Mouse (Mus musculus) WW6 (cell line): ENCODE results near the gene Sprn.

ENCODE experiments used
- DNase-seq: peaks from one replicate; pipeline ENCODE4 v3.0.0-alpha.2; 2013; ENCODE audit warnings: low read depth, low spot score

Gene Sprn

DNA sequence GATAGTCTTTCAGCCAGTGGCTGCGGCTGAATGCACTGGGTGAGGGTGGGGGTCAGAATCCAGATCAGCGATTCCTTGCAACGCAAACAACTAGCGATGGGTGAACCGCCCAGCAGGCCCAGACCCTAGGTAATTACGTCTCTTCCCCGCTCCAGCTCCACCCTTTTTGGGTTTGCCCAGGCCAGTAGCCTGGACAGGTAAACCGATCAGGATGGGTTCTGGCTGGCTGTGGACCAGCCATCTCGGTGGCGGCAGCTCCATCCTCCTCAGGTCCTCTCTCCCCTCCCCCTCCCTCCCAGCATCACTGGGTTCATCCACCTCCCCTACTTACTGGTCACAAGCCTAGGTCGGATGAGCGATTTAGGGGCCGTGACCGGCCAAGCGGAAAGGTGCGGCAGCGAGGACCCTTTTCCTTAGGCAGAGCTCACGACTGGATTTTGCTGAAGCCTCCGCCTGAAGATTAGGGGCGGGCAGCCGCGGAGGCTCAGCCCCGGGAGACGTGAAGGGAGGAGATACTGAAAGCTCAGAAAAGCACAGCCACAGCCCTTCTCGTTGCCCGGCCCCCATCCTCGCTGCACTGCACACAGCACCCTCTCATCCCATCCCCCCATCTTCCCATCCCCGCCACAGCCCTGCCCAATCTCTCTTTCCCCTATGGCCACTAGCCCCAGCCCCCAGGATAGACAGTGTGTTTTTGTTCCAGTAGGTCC is at the start of gene Sprn:
TSS of gene Sprn (minus strand) at position 660 of the 710 bp plus-strand sequence.
- no peak for DNase-seq

- DNase-seq, result no peak
Measured at GRCm38 (mm10) chr7:140201090-140201489, 46.4 kb upstream of the Sprn start.

DNA sequence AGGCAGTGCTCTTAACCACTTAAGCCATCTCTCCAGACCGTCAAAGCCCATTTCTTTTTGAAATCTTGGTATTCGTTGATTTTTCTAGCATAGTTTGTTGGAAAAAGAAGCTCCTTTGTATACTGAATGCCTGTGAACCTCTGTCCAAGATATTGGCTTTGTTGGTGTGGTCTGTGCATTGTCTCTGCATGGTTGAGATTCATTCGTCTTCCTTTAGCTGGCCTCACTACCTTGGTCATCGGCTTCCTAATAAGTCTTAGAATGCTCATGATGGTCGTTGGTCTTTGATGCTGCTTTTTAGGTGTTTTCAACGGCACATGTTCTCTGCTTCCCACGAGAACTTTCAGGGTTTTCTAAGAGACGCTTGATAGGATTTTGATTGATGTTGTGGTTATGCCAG is 41.3 kb upstream of the Sprn start:
- no peak for DNase-seq

GRCm38 (mm10) chr7:140194031-140194430 is 39.4 kb upstream of the Sprn start:
- DNase-seq, result no peak

DNA sequence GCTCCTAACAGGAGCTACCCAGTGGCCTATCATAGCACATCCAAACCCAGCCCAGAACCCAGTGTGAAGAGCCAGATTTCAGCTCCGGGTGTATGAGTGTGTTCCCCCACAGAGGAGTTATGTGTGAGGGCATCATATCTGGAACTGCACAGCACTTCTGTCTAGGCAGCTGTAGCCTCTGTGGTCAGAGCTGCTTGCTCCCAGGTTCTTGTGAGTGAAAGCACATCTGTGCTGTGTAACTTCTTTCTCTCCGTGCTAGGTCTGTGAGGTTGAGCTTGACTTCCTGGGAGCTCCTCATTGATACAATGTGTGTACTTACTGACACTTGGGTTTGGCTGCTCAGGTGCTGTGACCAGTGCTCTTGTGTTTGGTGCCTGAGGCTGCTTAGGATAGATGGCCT is 38.2 kb upstream of the Sprn start:
- DNase-seq, result no peak

DNA sequence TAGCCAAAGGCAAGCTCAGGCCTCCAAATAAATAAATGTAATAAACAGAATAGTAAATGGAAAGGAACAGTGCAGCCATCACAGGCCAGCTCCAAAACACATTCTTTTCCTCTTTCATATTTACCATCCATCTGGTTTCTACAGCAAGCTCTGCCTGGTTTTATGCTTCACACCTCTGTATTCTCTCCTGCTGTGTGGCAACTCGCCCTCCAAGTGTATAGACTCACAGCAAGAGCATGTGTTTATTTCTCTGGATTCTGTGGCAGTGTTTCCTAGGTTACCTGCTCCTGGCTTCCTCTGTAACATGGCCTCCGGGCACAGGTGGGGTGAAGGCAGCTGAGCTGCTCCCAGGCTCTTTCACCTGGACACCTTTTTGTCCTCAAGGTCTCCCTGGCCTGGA is 37.8 kb upstream of the Sprn start:
- DNase-seq, result no peak

DNA sequence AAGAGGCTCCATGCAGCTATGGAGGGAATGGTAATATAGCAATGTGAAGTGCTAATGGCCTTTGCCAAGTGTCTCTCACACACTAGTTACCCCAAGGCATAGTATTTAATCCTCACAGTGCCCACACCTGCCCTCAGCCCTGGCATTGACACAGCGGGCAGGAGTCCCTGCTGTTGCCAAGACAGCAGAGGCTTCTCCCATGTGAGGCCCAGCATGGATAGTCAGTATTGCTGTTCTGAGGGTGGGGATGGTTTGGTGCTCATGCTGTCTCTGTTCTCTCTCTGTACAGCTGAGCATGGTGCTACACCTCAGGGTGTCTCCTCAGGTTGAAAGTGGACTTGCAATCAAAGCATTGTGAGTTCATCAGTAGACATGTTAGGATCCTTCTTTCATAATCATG is 35.8 kb upstream of the Sprn start:
- DNase-seq, result no peak

DNA sequence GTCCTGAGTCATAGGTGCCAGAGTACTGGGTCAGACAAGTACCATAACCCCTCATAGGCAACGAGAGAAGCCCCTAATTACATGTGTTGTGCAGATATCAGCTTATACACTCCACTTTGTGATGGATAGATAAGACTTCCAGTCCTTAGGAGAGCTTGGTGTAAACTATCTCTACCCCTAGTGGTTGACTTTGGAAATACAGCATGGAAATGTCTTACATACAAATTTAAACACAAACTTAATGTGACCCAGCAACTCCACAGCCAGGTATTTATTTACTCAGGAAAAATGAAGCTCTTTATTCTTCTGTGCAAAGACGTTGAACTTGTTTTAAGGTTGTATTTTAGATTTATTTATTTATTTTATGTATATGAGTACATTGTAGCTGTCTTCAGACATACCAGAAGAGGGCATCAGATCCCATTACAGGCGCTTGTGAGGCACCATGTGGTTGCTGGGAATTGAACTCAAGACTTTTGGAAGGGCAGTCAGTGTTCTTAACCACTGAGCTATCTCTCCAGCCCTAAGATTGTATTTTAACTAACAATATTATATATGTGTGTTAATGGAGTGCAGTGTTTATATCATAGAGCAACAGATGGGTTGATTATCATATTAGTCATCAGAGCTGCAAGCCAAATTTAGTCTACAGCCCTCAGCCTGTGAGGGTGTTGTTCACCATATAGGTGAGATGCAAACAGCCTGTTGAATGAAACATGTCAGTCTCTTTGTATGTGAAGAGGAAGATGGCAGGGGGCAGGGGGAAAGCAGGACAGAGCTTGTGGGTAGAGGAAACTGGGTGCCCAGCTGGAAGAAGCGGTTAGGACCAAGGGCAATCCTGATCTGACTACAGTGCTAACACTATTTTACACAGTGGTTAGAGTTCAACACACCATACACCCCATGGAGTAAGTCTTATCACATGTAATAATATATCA is 34.0 kb upstream of the Sprn start:
- peak; percentile 9 for DNase-seq

DNA sequence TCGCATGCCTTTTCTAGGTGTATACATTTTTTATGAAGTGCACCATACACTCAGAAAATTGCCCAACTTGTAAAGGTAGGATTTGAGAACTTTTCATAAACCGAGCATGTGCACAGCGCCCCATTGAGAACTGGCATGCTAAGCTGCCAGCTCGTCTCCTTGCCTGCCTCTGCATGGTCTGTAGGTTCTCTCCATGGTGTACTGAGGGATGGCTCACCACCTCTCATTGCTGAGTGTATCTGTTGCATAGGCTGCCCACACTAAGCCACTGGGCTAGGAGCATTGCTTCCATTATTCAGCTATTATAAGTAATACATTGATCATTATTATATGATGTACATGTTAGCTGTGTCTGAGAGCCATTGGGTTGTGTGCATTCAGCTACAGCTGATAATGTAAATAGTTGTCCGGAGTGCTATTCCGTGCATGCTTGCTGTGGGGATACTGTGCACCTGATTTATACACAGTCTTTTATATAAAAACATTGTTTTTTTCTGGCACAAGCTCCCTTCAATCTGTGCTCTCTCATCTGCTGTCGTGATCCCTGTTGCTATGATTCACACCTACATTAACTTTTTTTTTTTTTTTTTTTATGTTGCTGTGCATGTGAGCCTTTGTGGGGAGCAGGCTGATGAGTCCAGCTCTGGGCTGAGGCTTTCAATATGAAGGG is 33.2 kb upstream of the Sprn start:
- no peak for DNase-seq

DNA sequence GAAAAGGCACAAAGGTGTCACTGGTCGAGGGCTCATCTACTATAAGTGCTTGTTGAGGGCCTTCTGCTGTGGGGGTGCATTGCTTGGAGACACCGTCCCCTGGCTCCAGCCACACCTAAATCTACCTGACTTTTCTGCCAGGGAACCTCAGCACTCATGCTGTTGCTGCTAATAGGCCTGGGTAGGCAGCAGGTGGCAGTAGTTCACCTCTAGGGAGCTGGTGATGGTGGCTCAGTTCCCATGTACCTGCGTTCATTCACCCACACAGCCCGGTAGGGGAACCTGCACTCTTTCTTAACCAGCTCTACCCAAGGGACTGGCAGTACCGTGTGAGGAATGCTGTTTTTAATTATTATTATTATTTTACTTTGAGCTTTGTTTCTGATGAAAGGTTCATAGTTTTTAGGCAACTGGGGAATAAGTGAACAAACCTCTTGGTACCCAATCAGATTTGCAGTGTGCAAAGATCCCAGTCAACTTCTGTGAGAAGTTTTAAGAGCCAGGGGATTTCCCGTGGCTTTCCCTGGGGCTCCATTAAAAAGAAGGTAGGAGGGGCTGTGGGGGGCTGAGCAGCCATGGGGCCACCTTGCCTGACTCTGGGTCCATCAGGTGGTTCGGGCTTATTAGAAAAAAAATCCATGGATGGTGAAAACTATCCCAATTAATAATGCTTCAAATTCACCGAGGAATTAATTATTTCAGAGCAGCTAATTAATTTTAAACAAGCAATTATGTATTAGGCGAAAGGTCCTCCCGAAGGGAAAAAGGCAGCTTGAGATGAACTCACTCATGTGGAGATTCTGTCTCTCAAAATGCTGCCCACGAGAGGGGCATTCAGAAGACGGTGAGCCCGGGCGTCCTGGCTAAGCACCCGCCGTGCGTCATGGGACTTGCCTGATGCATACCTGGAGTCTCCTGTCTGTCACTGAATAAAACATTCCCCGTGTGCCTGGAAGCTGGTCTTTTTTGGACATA is 32.3 kb upstream of the Sprn start:
- peak; percentile 28 for DNase-seq

GRCm38 (mm10) chr7:140184206-140184605 is 29.5 kb upstream of the Sprn start:
- no peak for DNase-seq

- DNase-seq, result no peak
Measured at GRCm38 (mm10) chr7:140180692-140181091, 26.0 kb upstream of the Sprn start.

GRCm38 (mm10) chr7:140179176-140179575 is 24.5 kb upstream of the Sprn start:
- DNase-seq, result no peak

GRCm38 (mm10) chr7:140172936-140173335 is 18.3 kb upstream of the Sprn start, which contains the start of gene Olfr523:
Olfr523 (plus strand) TSS chr7:140173217.
- DNase-seq, result no peak

- no peak for DNase-seq
Measured at GRCm38 (mm10) chr7:140170863-140171262, 16.2 kb upstream of the Sprn start.

GRCm38 (mm10) chr7:140169386-140169785 is 14.7 kb upstream of the Sprn start:
- DNase-seq, result no peak

DNA sequence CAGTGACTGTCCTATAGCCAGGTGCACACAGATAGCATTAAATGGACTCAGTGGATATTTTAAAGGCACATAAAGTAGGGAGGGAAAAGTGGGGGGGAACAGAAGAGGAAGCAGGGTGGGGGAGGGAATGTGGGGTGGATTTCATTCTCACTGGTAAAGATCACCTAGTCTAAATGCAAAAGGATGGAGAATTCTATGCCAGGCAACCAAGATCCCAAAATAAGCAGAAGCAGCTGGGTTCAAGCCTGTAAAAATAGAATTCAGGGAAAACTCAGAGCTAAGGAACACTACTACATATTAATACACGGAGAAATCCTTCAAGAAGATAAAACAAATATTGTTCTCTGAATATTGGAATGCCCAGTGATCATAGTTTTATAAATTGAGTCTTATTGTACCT is 13.3 kb upstream of the Sprn start:
- no peak for DNase-seq

DNA sequence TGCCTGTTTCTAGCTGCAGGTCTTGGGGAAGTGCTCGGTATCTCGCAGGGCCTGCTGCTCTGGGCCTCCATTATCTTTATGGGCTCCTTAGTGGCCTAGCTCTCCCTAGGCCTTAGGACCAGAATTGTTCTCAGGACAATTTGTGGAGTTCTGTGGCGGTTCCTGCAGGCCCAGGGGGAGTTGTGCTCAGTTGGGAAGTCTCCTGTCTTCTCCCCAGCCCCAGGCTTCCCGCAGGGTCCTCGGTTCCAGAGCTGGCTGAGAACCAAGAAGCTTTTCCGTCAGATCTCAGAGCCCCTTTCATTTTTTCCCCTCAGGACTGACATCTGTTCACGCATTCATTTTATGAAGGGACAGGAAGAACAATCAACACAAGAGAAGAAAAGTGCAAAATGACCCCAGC is 10.0 kb upstream of the Sprn start, which contains the start of gene Olfr522:
TSS of gene Olfr522 (minus strand) at position 101 of the 400 bp plus-strand sequence.
- DNase-seq, result no peak

DNA sequence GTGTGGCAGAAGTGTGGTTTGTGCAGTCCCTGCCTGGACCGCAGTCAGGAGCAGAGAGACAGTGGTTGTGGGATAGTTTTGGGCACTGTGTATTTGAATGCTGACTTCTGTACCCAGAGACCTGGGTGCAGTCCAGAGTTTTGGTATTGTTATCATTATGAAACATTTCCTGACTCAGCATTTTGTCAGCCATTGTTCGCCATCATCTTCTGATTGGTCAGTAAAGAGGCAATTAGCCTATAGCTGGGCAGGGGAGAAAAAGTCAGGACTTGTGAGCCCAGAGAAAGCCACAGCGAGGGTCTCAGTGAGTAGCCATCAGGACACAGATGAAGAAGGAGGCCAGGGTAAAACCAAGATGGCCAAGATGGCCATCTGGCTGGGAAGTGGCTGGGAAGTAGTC is 5.7 kb upstream of the Sprn start:
- DNase-seq, result no peak

DNA sequence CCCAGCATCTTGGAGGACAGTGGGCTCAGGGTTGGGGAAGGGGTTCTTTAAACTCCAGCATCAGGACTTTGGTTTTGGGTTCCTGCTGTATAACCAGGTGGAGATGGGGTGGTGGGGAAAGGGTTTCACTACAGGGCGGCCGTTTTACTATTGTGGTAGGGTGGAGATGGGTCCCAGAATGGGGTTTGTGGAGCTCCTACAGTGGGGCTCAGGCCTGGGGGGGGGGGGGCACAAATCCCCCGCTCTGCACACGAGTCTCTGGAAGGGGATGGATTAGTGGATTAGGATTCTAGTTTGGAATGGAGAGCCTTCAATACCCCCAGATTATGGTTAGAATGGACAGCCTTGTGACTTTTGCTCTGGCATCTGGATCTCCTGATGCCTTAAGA is 854 bp downstream of the Sprn start:
- no peak for DNase-seq

DNA sequence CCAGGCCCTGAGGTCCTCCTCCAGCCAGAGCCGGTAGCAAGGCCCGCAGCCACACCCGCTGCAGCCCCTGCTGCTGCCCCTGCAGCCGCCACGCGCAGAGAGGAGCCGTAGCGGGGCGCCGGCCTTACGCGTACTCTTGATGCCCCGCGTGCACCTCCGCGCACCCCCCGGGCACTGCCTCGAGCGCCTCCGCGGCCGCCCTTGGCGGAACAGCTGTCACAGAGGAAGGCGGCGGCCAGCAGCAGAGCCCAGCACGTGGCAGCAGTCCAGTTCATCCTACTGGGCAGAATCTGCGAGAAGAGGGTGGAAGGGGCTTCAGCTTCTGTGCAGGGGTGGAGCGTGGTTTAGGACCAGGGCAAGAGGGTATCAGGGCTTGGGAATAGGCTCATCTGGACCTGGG is 1.3 kb downstream of the Sprn start:
- DNase-seq, result no peak
